Mouse (Mus musculus): Measurements from ENCODE around the gene Dock4. TPM values are rescaled to one million over a fixed set of nuclear protein-coding genes. Genes with fewer than 3 reads are reported as not detected.

The Dock4 gene
- 27.3 and 29.5 TPM in 2 replicates for polyA plus RNA-seq (2012; rRNA removed)

GRCm38 (mm10) chr12:40445648-40446449 lies at the start of gene Dock4, which contains the start of gene Zfp277:
Gene Dock4, plus strand, starts transcription at chr12:40445952.
Gene Zfp277, minus strand, starts transcription at chr12:40445902.

Other genes with a start within 250 kb of the Dock4 start
- gene Lsmem1, start 246.5 kb upstream of the Dock4 start, polyA plus RNA-seq (2012; rRNA removed): 0.32 and 0.63 TPM in 2 replicates
- 62.8 and 72.1 TPM in 2 replicates for gene Ifrd1, start 197.4 kb upstream of the Dock4 start, polyA plus RNA-seq (2012; rRNA removed)
- 23.5 and 24.9 TPM in 2 replicates for gene Zfp277, start 50 bp upstream of the Dock4 start, polyA plus RNA-seq (2012; rRNA removed)